Mouse (Mus musculus) forebrain, embryonic 12.5 days (tissue): Measurements from ENCODE around the gene Pim1. TPM values are rescaled to one million over a fixed set of nuclear protein-coding genes. Genes with fewer than 3 reads are reported as not detected.
A peak's percentile ranks its signal among the peaks of the same experiment; 100 is the strongest.
"Not testable (repeated sequence)": the region's sequence is repeated elsewhere in the genome, so short reads cannot be mapped to it uniquely, and the experiment has no call there.

Source experiments
- ATAC-seq: fragments of 200-750 bp; cut with Nextera tagmentation; 2 replicates; pipeline ENCODE4 v1.8.0; 2017; ENCODE audit warnings: moderate TSS enrichment; ENCODE audit not compliant: low FRiP score
- H3K27ac ChIP-seq: fragments of 300-500 bp; sonication (generic); 2 replicates; pipeline ENCODE4 v1.5.1; 2016; ENCODE audit warnings: mild to moderate bottlenecking
- H3K27me3 ChIP-seq: fragments of 300-500 bp; sonication (generic); 2 replicates; pipeline ENCODE4 v1.6.1; 2016; ENCODE audit warnings: mild to moderate bottlenecking
- H3K36me3 ChIP-seq: fragments of 300-500 bp; sonication (generic); replicated peaks from 2 replicates; pipeline ENCODE4 v1.6.1; 2016; ENCODE audit warnings: mild to moderate bottlenecking
- H3K4me1 ChIP-seq: fragments of 300-500 bp; sonication (generic); 2 replicates; pipeline ENCODE4 v1.6.1; 2016
- H3K4me2 ChIP-seq: fragments of 300-500 bp; sonication (generic); 2 replicates; pipeline ENCODE4 v1.6.1; 2016; ENCODE audit warnings: mild to moderate bottlenecking, moderate library complexity
- H3K4me3 ChIP-seq: fragments of 300-500 bp; sonication (generic); replicated peaks from 2 replicates; pipeline ENCODE4 v1.5.1; 2016; ENCODE audit warnings: mild to moderate bottlenecking
- H3K9ac ChIP-seq: fragments of 300-500 bp; sonication (generic); 2 replicates; pipeline ENCODE4 v1.6.1; 2016; ENCODE audit warnings: mild to moderate bottlenecking
- H3K9me3 ChIP-seq: fragments of 300-500 bp; sonication (generic); 2 replicates; pipeline ENCODE4 v1.6.1; 2016
- whole genome bisulfite sequencing: fragments of 180-500 bp; shearing (Covaris S2); methylation state at CpG from one replicate; pipeline ENCODE4 v1.1.7; 2016; 5-methylcytosine and 5-hydroxymethylcytosine counted together
- polyA plus RNA-seq: library from polyadenylated mRNA; unstranded; fragments of >200 nt; fragmentation: Nextera tagmentation; extraction: Ambion mirVana; gene quantifications from 2 replicates; pipeline ENCODE4 v1.2.1, GENCODE M21; 2016

The Pim1 gene
- polyA plus RNA-seq, 1 experiment from 2014 or later, result 18.9 TPM

DNA sequence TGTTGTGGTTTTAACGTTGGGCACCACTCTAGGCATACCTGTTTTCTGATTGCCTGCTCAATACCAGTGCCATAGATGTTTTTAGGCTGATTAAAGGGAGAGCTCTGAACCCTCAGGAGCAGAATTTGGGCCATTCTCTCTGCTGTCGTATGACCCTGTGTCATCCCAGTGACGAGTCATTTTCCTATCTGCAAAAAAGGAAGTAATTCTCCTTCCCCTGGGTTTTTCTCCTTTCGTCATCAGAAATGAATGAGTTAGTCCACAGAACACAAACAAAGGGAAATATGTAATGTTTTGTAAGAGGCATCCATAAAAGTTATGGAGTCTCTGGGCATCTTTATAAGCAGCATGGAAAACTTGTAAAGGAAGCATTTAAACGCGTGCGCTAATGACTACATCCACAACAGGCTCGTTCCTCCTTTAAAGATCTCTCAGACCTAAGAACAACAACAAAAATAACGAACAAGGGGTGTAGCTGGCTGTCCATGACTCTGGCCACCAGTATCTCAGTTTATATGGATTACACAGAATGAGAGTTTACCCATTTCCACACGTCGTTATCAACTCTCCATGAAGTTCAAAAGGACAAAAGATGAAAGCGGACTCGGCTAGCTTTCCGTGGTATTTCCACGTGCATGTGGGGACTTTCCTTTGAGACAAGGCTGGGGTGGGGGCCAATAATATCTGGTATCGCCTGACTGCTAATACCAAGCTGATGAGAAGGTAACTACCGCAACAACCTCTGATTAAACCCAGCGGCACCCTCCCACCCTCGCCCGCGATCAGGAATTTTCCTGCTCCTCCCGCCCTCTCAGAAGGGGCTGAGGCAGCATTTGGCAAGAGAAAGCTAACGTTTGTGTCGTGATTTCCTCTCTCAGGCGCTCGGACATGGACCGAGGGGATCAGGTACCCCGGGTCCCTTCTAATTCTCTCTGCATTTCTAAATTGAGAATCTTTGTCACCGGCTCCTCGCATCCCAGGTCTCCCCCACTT is 1.3 kb upstream of the Pim1 start:
- Histone ChIP-seq H3K4me2 (peak overlapping the region; percentile 84), H3K9me3 (no peaks in the 10 kb centered on the region), H3K4me1 (peaks cover 33% of the 10 kb centered on the region), H3K4me3 (peak overlapping the region; percentile 90), H3K27me3 (no peaks in the 10 kb centered on the region), H3K36me3 (peaks cover 8% of the 10 kb centered on the region), H3K27ac (peak overlapping the region; percentile 96), H3K9ac (peak overlapping the region; percentile 72)
- ATAC-seq, result no peak
- 6% methylated on average over 30 of the region's 30 CpGs for WGBS

DNA sequence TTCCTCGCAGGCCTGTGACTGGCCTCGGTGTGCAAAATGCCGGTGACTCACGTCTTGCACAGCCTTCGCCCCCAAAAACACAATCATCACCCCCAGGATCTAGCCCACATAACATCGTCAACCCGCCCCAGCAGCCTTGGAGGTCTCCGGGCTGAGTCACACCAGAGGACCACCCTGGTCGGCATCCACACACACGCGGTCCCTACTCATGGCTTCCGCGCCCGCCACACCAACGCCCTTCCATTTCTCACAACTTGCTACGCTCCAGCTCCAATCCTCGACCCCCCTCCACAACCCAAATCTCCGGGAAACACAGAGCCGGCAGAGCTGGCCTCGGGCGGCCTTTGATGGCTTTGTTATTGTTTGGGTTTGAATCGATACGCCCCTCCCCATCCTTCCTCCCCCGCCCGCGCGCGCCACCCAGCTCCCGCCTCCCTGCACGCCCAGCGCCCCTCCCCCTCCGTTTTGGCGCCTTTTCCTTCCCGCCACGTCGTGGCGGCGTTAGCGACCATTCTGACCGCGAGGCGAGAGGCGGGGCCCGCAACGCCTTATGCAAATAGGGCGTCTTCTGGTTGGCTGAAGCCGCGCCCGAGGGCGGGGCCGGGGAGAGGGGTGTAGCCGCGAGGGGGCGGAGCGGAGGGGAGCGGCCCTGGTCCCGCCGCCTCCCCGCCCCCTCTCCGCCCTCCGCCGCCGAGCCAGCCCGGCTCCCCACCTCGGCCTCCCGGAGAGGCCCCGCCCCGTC is 411 bp upstream of the Pim1 start:
- H3K4me2 ChIP-seq, result peak overlapping the region; percentile 84
- peak overlapping the region; percentile 96 for H3K27ac ChIP-seq
- no peaks in the 10 kb centered on the region for H3K27me3 ChIP-seq
- peak overlapping the region; percentile 95 for H3K9ac ChIP-seq
- H3K9me3 ChIP-seq, result no peaks in the 10 kb centered on the region
- peaks cover 38% of the 10 kb centered on the region for H3K4me1 ChIP-seq
- H3K36me3 ChIP-seq, result peaks cover 14% of the 10 kb centered on the region
- peak; percentile 92 for ATAC-seq
- peak overlapping the region; percentile 90 for H3K4me3 ChIP-seq
- 1% methylated on average over 51 of the region's 68 CpGs for WGBS

DNA sequence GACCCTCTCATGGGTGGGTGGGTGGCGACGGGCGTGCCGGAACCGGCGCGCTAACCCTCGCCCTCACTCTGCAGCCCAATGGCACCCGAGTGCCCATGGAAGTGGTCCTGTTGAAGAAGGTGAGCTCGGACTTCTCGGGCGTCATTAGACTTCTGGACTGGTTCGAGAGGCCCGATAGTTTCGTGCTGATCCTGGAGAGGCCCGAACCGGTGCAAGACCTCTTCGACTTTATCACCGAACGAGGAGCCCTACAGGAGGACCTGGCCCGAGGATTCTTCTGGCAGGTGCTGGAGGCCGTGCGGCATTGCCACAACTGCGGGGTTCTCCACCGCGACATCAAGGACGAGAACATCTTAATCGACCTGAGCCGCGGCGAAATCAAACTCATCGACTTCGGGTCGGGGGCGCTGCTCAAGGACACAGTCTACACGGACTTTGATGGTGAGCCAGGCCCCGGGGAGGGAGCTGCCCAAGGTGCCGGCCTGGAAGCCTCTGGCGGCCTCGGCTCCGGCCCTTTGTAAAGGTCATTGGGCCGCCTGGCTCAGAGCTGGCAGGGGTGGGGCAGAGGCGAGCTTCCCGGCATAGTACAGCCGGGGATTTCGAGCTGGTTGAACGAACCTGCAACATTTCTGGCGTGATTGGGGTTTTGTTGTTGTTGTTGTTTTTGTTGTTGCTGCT is 1.2 kb downstream of the Pim1 start:
- Histone ChIP-seq H3K27me3 (no peaks in the 10 kb centered on the region), H3K36me3 (peaks cover 17% of the 10 kb centered on the region), H3K27ac (peak overlapping the region; percentile 96), H3K9ac (peak overlapping the region; percentile 95), H3K9me3 (no peaks in the 10 kb centered on the region), H3K4me1 (peaks cover 38% of the 10 kb centered on the region), H3K4me3 (peak overlapping the region; percentile 90), H3K4me2 (peak overlapping the region; percentile 84)
- no peak for ATAC-seq
- under 1% methylated on average over 48 of the region's 48 CpGs for WGBS

DNA sequence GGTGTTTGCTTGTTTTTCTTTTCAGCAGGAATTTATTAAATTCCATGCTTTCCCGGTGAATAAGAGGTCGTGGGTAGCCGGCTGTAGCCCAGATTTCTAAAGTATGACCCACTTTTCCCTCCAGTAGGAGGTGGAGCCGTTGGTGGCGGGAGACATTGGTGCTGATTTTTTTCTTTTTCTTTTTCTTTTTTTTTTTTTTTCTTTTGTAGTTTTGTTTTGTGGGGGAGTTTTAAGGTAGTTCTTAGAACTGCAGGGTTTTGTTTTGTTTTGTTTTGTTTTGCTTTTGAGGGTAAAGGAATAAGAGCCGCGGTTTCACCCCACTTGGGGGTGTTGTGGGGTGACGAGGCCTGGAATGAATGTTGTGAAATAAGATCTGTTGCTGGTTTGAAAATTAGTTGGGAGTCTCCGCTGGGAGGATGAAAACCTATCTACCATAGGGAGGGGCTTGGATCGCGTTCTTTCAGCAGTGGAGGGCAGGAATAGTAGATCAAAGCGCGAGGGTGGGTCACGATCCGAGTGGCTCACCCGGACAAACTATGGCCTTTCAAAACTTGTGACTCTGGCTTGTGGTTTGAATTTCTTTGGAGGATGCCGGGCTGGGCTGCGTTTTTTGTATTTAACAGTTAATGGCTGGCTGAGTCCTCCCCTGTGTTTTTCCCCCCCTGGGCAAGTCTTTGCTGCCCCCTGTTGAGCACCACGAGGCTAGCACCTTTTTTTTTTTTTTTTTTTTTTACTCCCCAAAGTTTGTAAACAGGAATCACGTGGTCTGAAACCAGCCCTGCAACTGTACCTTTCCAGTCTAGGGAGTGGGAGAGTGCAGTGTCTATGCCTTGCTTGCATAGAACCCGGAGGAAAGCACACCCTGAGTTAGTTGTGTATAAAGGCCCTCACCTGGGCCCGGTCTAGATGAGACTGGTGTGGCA is 2.0 kb downstream of the Pim1 start:
- Histone ChIP-seq H3K4me2 (peak overlapping the region; percentile 84), H3K4me1 (peaks cover 38% of the 10 kb centered on the region), H3K9me3 (no peaks in the 10 kb centered on the region), H3K4me3 (peak overlapping the region; percentile 90), H3K36me3 (peaks cover 17% of the 10 kb centered on the region), H3K27me3 (no peaks in the 10 kb centered on the region), H3K9ac (peak overlapping the region; percentile 95), H3K27ac (peak overlapping the region; percentile 96)
- WGBS, result 3% methylated on average over 22 of the region's 22 CpGs
- ATAC-seq, result no peak

DNA sequence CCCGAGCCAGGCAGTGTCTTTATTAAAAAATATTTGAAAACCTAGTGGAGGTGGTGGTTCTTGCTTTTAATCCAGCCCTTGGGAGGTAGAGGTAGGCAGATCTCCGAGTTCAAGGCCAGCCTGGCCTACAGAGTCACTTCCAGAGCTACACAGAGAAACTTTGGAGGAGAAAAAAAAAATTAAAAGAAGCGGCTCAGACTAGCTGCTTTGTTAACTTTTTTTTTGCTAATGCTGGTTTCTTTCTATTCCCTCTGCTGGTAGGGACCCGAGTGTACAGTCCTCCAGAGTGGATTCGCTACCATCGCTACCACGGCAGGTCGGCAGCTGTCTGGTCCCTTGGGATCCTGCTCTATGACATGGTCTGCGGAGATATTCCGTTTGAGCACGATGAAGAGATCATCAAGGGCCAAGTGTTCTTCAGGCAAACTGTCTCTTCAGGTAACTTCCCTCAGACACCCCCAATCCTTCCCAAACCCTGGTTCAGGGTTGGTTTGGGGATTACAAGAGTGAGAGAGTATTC is 3.0 kb downstream of the Pim1 start:
- Histone ChIP-seq H3K4me1 (peaks cover 37% of the 10 kb centered on the region), H3K4me3 (peak overlapping the region; percentile 90; the same call in 1 of the 2 replicates), H3K27ac (no peak overlapping the region), H3K9ac (no peak overlapping the region), H3K27me3 (no peaks in the 10 kb centered on the region), H3K9me3 (no peaks in the 10 kb centered on the region), H3K4me2 (no peak overlapping the region), H3K36me3 (peaks cover 17% of the 10 kb centered on the region)
- WGBS, result 82% methylated on average over 11 of the region's 11 CpGs
- no peak for ATAC-seq

DNA sequence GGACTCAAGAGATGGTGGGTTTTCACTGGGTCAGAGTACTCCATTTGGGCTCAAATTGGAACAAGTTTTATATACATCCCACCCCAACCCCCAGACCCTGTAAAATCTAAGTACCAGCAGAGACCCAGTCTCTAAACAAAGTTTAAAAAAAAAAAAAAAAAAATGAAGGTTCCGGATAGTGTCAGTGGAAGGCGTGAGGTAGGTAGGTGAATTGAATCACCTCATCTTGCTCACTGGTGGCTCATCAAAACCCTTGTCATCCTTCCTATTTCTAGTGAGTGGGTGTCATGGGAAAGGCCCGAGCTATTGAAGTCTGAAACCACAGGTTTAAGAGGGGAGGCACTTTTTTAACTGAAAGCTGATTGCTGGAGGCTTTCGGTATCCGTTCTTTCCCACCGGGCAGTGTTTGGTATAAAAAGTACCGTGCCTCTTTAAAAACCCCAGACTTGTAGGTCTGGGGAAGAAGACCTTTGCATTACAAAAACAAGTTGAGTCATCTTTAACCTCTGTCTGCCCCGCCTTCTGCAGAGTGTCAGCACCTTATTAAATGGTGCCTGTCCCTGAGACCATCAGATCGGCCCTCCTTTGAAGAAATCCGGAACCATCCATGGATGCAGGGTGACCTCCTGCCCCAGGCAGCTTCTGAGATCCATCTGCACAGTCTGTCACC is 3.6 kb downstream of the Pim1 start:
- Histone ChIP-seq H3K9me3 (no peaks in the 10 kb centered on the region), H3K9ac (no peak overlapping the region), H3K4me1 (peaks cover 30% of the 10 kb centered on the region), H3K4me3 (no peak overlapping the region), H3K4me2 (no peak overlapping the region), H3K27me3 (no peaks in the 10 kb centered on the region), H3K27ac (no peak overlapping the region), H3K36me3 (peaks cover 17% of the 10 kb centered on the region)
- WGBS, result 80% methylated on average over 10 of the region's 10 CpGs
- no peak for ATAC-seq

DNA sequence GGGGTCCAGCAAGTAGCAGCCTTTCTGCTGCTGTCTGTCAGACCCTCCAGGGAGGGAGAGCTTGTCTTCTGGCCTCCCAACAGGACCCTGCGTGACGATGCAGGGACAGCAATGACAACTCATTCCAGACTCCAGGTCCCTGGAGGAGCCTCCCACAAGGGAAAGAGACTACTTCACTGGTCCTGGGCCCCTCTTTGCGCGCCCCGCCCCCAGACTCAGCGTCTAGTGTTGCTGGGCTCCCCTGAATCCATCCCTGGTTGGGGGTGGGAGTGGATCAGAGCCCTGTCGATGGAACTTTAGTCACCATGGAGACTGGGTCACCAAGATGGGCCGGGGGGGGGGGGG is 4.2 kb downstream of the Pim1 start:
- Histone ChIP-seq H3K4me2 (no peak overlapping the region), H3K36me3 (peaks cover 17% of the 10 kb centered on the region), H3K9me3 (no peaks in the 10 kb centered on the region), H3K27ac (no peak overlapping the region), H3K9ac (no peak overlapping the region), H3K4me1 (peaks cover 26% of the 10 kb centered on the region), H3K4me3 (no peak overlapping the region), H3K27me3 (peaks cover 3% of the 10 kb centered on the region; the same call in 1 of the 2 replicates)
- WGBS, result 59% methylated on average over 7 of the region's 8 CpGs
- no peak for ATAC-seq

DNA sequence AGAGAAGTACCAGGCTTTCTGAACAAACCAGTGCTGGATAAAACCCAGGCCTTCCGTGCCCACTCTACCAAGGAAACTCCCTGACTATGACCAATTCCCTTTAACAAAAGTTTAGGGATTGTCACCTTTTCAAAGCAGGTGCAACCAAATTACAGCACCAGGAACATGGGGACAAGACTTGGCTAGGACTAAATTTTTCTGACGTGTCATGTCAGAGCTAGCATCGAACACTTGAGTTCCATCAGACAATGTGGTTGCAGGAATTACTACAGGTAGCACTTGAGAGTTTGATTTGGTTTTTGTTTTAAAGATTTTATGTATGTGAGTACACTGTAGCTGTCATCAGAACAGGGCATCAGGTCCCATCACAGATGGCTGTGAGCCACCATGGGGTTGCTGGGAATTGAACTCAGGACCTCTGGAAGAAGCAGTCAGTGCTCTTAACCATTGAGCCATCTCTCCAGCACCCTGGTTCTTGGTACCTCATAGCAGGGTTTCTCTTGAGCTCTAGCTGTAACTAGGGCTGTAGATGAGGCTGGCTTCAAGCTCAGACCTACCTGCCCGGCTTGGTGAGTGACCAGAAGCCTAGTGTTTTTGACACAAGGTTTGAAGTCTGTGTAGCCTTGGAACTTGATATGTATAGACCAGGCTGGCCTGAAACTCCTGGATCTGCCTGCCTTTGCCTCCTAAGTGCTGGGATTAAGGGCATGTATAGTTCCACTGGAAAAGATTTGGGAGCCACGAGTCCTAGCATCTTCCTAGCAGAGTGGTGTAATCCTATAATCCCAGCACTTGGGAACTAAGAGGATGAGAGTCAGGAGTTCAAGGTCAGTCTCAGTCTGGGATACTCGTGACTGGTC is 5.9 kb downstream of the Pim1 start:
- Histone ChIP-seq H3K9ac (no peak overlapping the region), H3K36me3 (peaks cover 17% of the 10 kb centered on the region), H3K27me3 (peaks cover 7% of the 10 kb centered on the region; the same call in 1 of the 2 replicates), H3K4me3 (no peak overlapping the region), H3K4me1 (peaks cover 26% of the 10 kb centered on the region), H3K4me2 (no peak overlapping the region), H3K9me3 (no peaks in the 10 kb centered on the region), H3K27ac (no peak overlapping the region)
- 84% methylated on average over 6 of the region's 6 CpGs for WGBS
- no peak for ATAC-seq

DNA sequence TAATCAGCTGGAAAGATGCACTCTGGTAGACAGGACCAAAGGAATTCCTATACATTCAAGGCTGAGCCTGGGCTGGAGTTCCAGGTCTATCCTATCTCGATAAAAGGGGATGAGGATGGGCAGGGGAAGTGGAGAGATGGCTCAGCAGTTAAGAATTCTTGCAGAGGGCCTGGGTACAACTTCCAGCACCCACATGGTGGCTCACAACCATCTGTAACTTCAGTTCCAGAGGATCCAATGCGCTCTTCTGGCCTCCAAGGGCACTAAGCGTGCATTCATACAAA is 6.5 kb downstream of the Pim1 start:
- H3K4me2 ChIP-seq, result no peak overlapping the region
- 85% methylated on average over 3 of the region's 3 CpGs for whole genome bisulfite sequencing
- no peak overlapping the region for H3K27ac ChIP-seq
- no peak overlapping the region for H3K9ac ChIP-seq
- H3K9me3 ChIP-seq, result no peaks in the 10 kb centered on the region
- no peak for ATAC-seq
- H3K4me3 ChIP-seq, result no peak overlapping the region
- peaks cover 10% of the 10 kb centered on the region for H3K27me3 ChIP-seq
- peaks cover 20% of the 10 kb centered on the region for H3K4me1 ChIP-seq
- peaks cover 17% of the 10 kb centered on the region for H3K36me3 ChIP-seq

DNA sequence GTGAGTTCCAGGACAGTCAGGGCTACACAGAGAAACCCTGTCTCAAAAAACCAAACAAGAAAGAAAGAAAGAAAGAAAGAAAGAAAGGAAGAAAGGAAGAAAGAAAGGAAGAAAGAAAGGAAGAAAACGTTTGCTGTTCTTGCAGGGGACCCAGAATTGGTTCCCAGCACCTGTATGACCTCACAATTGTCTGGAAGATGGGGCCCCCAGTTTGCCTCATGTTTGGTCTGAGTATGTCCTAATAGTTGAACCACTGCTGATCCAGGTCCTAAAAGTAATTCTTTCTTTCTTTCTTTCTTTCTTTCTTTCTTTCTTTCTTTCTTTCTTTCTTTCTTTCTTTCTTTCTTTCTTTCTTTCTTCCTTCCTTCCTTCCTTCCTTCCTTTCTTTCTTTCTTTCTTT is 6.9 kb downstream of the Pim1 start:
- peaks cover 14% of the 10 kb centered on the region for H3K27me3 ChIP-seq
- not testable (repeated sequence) for H3K9me3 ChIP-seq, ATAC-seq, H3K4me2 ChIP-seq, H3K27ac ChIP-seq, H3K4me3 ChIP-seq, H3K9ac ChIP-seq
- 65% methylated on average over 1 of the region's 1 CpGs for WGBS
- peaks cover 17% of the 10 kb centered on the region for H3K36me3 ChIP-seq
- peaks cover 19% of the 10 kb centered on the region for H3K4me1 ChIP-seq
